Mouse (Mus musculus) kidney, adult 2 months (tissue): ENCODE measurements at regions not wholly inside any gene's neighbourhood (a gene's known extent, or its start where the extent isn't known, plus 50 kb on each side); places are given as distances from the start of the nearest gene placed in this dataset.

Experiments
- CTCF ChIP-seq: fragments of 200-500 bp; conservative IDR thresholded peaks from 2 replicates; pipeline ENCODE4 v1.5.1; 2011; ENCODE audit warnings: low read depth, mild to moderate bottlenecking, control low read depth, low read length, moderate library complexity, mixed read lengths; ENCODE audit not compliant: insufficient read depth, insufficient read length
- POLR2A ChIP-seq: fragments of 200-500 bp; IDR thresholded peaks from one replicate; pipeline ENCODE4 v1.6.1; 2011; ENCODE audit warnings: low read depth, low read length, control low read depth

DNA sequence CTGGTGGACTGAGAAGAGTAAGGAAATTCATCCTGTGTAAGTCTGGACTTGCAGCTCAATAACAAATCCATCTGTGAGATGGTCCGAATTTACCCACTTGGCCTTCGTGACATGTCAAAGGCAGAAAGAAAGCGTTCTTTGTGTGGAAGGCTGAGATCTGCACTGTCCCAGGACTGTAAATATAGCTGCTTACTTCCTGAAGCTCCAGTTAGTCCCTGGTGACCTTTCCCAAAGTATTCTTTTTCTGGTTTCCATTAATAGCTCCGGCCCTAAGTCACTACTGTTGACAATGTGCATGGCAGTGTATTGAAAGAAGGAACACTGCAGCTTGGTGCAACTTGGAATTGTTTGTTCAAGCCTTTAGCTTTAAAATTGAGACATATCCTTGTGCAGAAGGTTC, 163.2 kb downstream of the Tmx1 start:
- TF ChIP-seq CTCF: no peak
- no peak for TF ChIP-seq POLR2A
